Mouse (Mus musculus): Measurements from ENCODE around the gene Calm3.

- no peak for TF ChIP-seq BHLHE40 (IDR thresholded peaks at IDR 0.05; ENCODE audit: low read depth, low read length)
- no peak for TF ChIP-seq ETS1 (conservative IDR thresholded peaks at IDR 0.05; ENCODE audit: low read depth, low read length)
- no peak for TF ChIP-seq ZNF384 (IDR thresholded peaks at IDR 0.05; ENCODE audit: low read depth, low read length)
- TF ChIP-seq RAD21 (IDR thresholded peaks at IDR 0.05; ENCODE audit: low read depth, low read length) = no peak
- TF ChIP-seq MYC (IDR thresholded peaks at IDR 0.05; ENCODE audit: low read depth, low read length) = no peak
- TF ChIP-seq RCOR1 (conservative IDR thresholded peaks at IDR 0.05; ENCODE audit: low read depth, low read length) = no peak
- TF ChIP-seq CTCF (conservative IDR thresholded peaks at IDR 0.05 in 1 of 2, IDR thresholded peaks at IDR 0.05 in 1 of 2; ENCODE audit: low read depth in 2 of 2, low read length in 2 of 2) = no peak
- TF ChIP-seq NELFE (IDR thresholded peaks at IDR 0.05; ENCODE audit: low read depth, low read length) = no peak
- TF ChIP-seq ZMIZ1 (IDR thresholded peaks at IDR 0.05; ENCODE audit: low read depth, low read length) = no peak
- no peak for TF ChIP-seq ZC3H11A (IDR thresholded peaks at IDR 0.05; ENCODE audit: low read depth, low read length)
- no peak for TF ChIP-seq MAX (IDR thresholded peaks at IDR 0.05; ENCODE audit: low read length)
- TF ChIP-seq USF1 (IDR thresholded peaks at IDR 0.05; ENCODE audit: low read depth, low read length) = no peak
- no peak for TF ChIP-seq E2F4 (IDR thresholded peaks at IDR 0.05; ENCODE audit: insufficient replicate concordance, low read depth, low read length)
Observed at GRCm38 (mm10) chr7:16915461-16916340, 8.2 kb downstream of the Calm3 start.

Data from CH12.LX (cell line).